Mouse (Mus musculus) liver, embryonic 15.5 days (tissue): ENCODE results near the gene March9. TPM values are rescaled to one million over a fixed set of nuclear protein-coding genes. Genes with fewer than 3 reads are reported as not detected.

Experiments
- ATAC-seq: fragments of 200-750 bp; cut with Nextera tagmentation; 2 replicates; pipeline ENCODE4 v1.8.0; 2017; ENCODE audit warnings: moderate number of reproducible peaks, mild to moderate bottlenecking, moderate library complexity; ENCODE audit not compliant: insufficient read depth
- H3K27ac ChIP-seq: fragments of 300-500 bp; sonication (generic); replicated peaks from 2 replicates; pipeline ENCODE4 v1.5.1; 2015; ENCODE audit warnings: mild to moderate bottlenecking, inconsistent platforms
- H3K27me3 ChIP-seq: fragments of 300-500 bp; sonication (generic); 2 replicates; pipeline ENCODE4 v1.6.1; 2015; ENCODE audit warnings: mild to moderate bottlenecking, inconsistent platforms
- H3K36me3 ChIP-seq: fragments of 300-500 bp; sonication (generic); replicated peaks from 2 replicates; pipeline ENCODE4 v1.6.1; 2015; ENCODE audit warnings: moderate library complexity, mild to moderate bottlenecking, inconsistent platforms
- H3K4me1 ChIP-seq: fragments of 300-500 bp; sonication (generic); replicated peaks from 2 replicates; pipeline ENCODE4 v1.6.1; 2015; ENCODE audit warnings: inconsistent platforms
- H3K4me2 ChIP-seq: fragments of 300-500 bp; sonication (generic); 2 replicates; pipeline ENCODE4 v1.6.1; 2015; ENCODE audit warnings: moderate library complexity, mild to moderate bottlenecking, inconsistent platforms
- H3K4me3 ChIP-seq: fragments of 300-500 bp; sonication (generic); replicated peaks from 2 replicates; pipeline ENCODE4 v1.5.1; 2015; ENCODE audit warnings: mild to moderate bottlenecking, inconsistent platforms
- H3K9ac ChIP-seq: fragments of 300-500 bp; sonication (generic); 2 replicates; pipeline ENCODE4 v1.6.1; 2015; ENCODE audit warnings: moderate library complexity, mild to moderate bottlenecking, inconsistent platforms
- H3K9me3 ChIP-seq: fragments of 300-500 bp; sonication (generic); replicated peaks from 2 replicates; pipeline ENCODE4 v1.6.1; 2016; ENCODE audit warnings: inconsistent platforms
- WGBS: fragments of 180-500 bp; shearing (Covaris S2); methylation state at CpG from one replicate; pipeline ENCODE4 v1.1.7; 2015; ENCODE audit warnings: mixed read lengths; ENCODE audit not compliant: insufficient replicate concordance; 5-methylcytosine and 5-hydroxymethylcytosine counted together
- polyA plus RNA-seq: library from polyadenylated mRNA; unstranded; fragments of >200 nt; fragmentation: Nextera tagmentation; extraction: Ambion mirVana; gene quantifications from 2 replicates; pipeline ENCODE4 v1.2.1, GENCODE M21; 2015

March9 gene
- polyA plus RNA-seq, 1 experiment from 2014 or later, result 0.03 TPM

GRCm38 (mm10) chr10:127061513-127061912 lies 1.5 kb upstream of the March9 start:
- H3K27me3 ChIP-seq, result peaks cover 61% of the 10 kb centered on the region
- peaks cover 18% of the 10 kb centered on the region for H3K36me3 ChIP-seq
- peaks cover 62% of the 10 kb centered on the region for H3K4me1 ChIP-seq
- no peak overlapping the region for H3K4me2 ChIP-seq
- no peak overlapping the region for H3K27ac ChIP-seq
- WGBS, result 54% methylated on average over 2 of the region's 2 CpGs
- H3K9me3 ChIP-seq, result no peaks in the 10 kb centered on the region
- no peak overlapping the region for H3K9ac ChIP-seq
- no peak overlapping the region for H3K4me3 ChIP-seq
- ATAC-seq, result no peak

- Histone ChIP-seq H3K4me1 (peaks cover 59% of the 10 kb centered on the region), H3K27me3 (peaks cover 66% of the 10 kb centered on the region), H3K4me3 (no peak overlapping the region), H3K4me2 (no peak overlapping the region), H3K36me3 (peaks cover 14% of the 10 kb centered on the region), H3K27ac (no peak overlapping the region), H3K9me3 (no peaks in the 10 kb centered on the region), H3K9ac (no peak overlapping the region)
- 51% methylated on average over 5 of the region's 5 CpGs for WGBS
- ATAC-seq, result no peak
Measured at GRCm38 (mm10) chr10:127061085-127061484, 1.1 kb upstream of the March9 start.

- no peaks in the 10 kb centered on the region for H3K36me3 ChIP-seq
- under 1% methylated on average over 82 of the region's 92 CpGs for WGBS
- peaks cover 83% of the 10 kb centered on the region for H3K27me3 ChIP-seq
- H3K27ac ChIP-seq, result no peak overlapping the region
- peak overlapping the region; percentile 89 for H3K4me2 ChIP-seq
- H3K4me1 ChIP-seq, result peaks cover 42% of the 10 kb centered on the region
- H3K9me3 ChIP-seq, result no peaks in the 10 kb centered on the region
- H3K4me3 ChIP-seq, result peak overlapping the region; percentile 61
- H3K9ac ChIP-seq, result peak overlapping the region; percentile 27; the same call in 1 of the 2 replicates
- ATAC-seq, result no peak
Measured at GRCm38 (mm10) chr10:127059174-127059967, 613 bp downstream of the March9 start.

GRCm38 (mm10) chr10:127058708-127059107 lies 1.3 kb downstream of the March9 start:
- Histone ChIP-seq H3K4me2 (peak overlapping the region; percentile 89), H3K27me3 (peaks cover 89% of the 10 kb centered on the region), H3K4me3 (peak overlapping the region; percentile 61; the same call in 1 of the 2 replicates), H3K27ac (no peak overlapping the region), H3K4me1 (peaks cover 35% of the 10 kb centered on the region), H3K9ac (no peak overlapping the region), H3K36me3 (no peaks in the 10 kb centered on the region), H3K9me3 (no peaks in the 10 kb centered on the region)
- ATAC-seq, result no peak
- 11% methylated on average over 8 of the region's 8 CpGs for WGBS

GRCm38 (mm10) chr10:127058161-127058560 lies 1.8 kb downstream of the March9 start:
- H3K4me2 ChIP-seq, result peak overlapping the region; percentile 89
- H3K9ac ChIP-seq, result no peak overlapping the region
- 2% methylated on average over 9 of the region's 9 CpGs for WGBS
- H3K9me3 ChIP-seq, result no peaks in the 10 kb centered on the region
- H3K27me3 ChIP-seq, result peaks cover 95% of the 10 kb centered on the region
- H3K4me3 ChIP-seq, result no peak overlapping the region
- no peak for ATAC-seq
- peaks cover 30% of the 10 kb centered on the region for H3K4me1 ChIP-seq
- H3K27ac ChIP-seq, result no peak overlapping the region
- H3K36me3 ChIP-seq, result no peaks in the 10 kb centered on the region

- no peaks in the 10 kb centered on the region for H3K36me3 ChIP-seq
- peaks cover 99% of the 10 kb centered on the region for H3K27me3 ChIP-seq
- no peak overlapping the region for H3K9ac ChIP-seq
- no peak overlapping the region for H3K4me3 ChIP-seq
- no peak overlapping the region for H3K4me2 ChIP-seq
- H3K4me1 ChIP-seq, result peaks cover 20% of the 10 kb centered on the region
- ATAC-seq, result no peak
- WGBS, result 78% methylated on average over 20 of the region's 20 CpGs
- H3K9me3 ChIP-seq, result no peaks in the 10 kb centered on the region
- H3K27ac ChIP-seq, result no peak overlapping the region
Measured at GRCm38 (mm10) chr10:127056490-127056889, 3.5 kb downstream of the March9 start.

- Histone ChIP-seq H3K9ac (no peak overlapping the region), H3K27me3 (peaks cover 99% of the 10 kb centered on the region), H3K4me2 (no peak overlapping the region), H3K27ac (no peak overlapping the region), H3K4me3 (no peak overlapping the region), H3K4me1 (peaks cover 19% of the 10 kb centered on the region), H3K36me3 (no peaks in the 10 kb centered on the region), H3K9me3 (no peaks in the 10 kb centered on the region)
- ATAC-seq, result no peak
- 37% methylated on average over 8 of the region's 8 CpGs for WGBS
Measured at GRCm38 (mm10) chr10:127055406-127055805, 4.6 kb downstream of the March9 start.

- no peak for ATAC-seq
- Histone ChIP-seq H3K4me1 (peaks cover 15% of the 10 kb centered on the region), H3K4me3 (no peak overlapping the region), H3K36me3 (no peaks in the 10 kb centered on the region), H3K9ac (no peak overlapping the region), H3K27ac (no peak overlapping the region), H3K27me3 (peaks cover 99% of the 10 kb centered on the region), H3K9me3 (no peaks in the 10 kb centered on the region), H3K4me2 (no peak overlapping the region)
- 49% methylated on average over 4 of the region's 4 CpGs for WGBS
Measured at GRCm38 (mm10) chr10:127054646-127055045, 5.3 kb downstream of the March9 start.

- ATAC-seq, result no peak; the same call in 1 of the 2 replicates
- H3K9ac ChIP-seq, result no peak overlapping the region
- H3K4me1 ChIP-seq, result peaks cover 8% of the 10 kb centered on the region; the same call in 1 of the 2 replicates
- WGBS, result 11% methylated on average over 10 of the region's 10 CpGs
- H3K4me3 ChIP-seq, result no peak overlapping the region
- H3K4me2 ChIP-seq, result no peak overlapping the region
- H3K27me3 ChIP-seq, result peaks cover 83% of the 10 kb centered on the region
- H3K36me3 ChIP-seq, result no peaks in the 10 kb centered on the region
- H3K27ac ChIP-seq, result no peak overlapping the region
- H3K9me3 ChIP-seq, result no peaks in the 10 kb centered on the region
Measured at GRCm38 (mm10) chr10:127050119-127050474, 9.9 kb downstream of the March9 start.

GRCm38 (mm10) chr10:127049395-127050118 lies 10.4 kb downstream of the March9 start:
- Histone ChIP-seq H3K4me1 (peaks cover 8% of the 10 kb centered on the region; the same call in 1 of the 2 replicates), H3K9me3 (no peaks in the 10 kb centered on the region), H3K36me3 (no peaks in the 10 kb centered on the region), H3K27ac (no peak overlapping the region), H3K27me3 (peaks cover 77% of the 10 kb centered on the region), H3K4me3 (no peak overlapping the region), H3K4me2 (peak overlapping the region; percentile 27; the same call in 1 of the 2 replicates), H3K9ac (no peak overlapping the region)
- WGBS, result 3% methylated on average over 29 of the region's 29 CpGs
- ATAC-seq, result no peak
